Mouse (Mus musculus) kidney, adult 18-20 months (tissue): ENCODE measurements at regions not wholly inside any gene's neighbourhood (a gene's known extent, or its start where the extent isn't known, plus 50 kb on each side); places are given as distances from the start of the nearest gene placed in this dataset.

ENCODE experiments used
- DNase-seq: peaks from one replicate; pipeline ENCODE4 v3.0.0; 2021

GRCm38 (mm10) chr16:77235449-77235848 lies 221.9 kb downstream of the Usp25 start:
- DNase-seq, result no peak
